9 mouse cellular contexts compared by ENCODE assay signal in genomic region chr2:70126783-70127182, GRCm38 (mm10).
A peak's percentile ranks its signal among the peaks of the same experiment; 100 is the strongest.
DNase-seq lines count a peak whose midpoint lies in the region; ATAC-seq and TF ChIP-seq lines count a peak whose summit lies in the region.
"Had no signal": no experiment of that assay in that cellular context is flagged by ENCODE, and none has a peak within 500 bp of the region (broad histone marks: within the 10 kb centered on the region; RNA-seq: fewer than 3 reads in every experiment).

No protein-coding gene starts in this region.

- peak; percentile 94 for ATAC-seq in forebrain, postnatal 0 days
- ATAC-seq in hematopoietic stem cell, adult 5-6 weeks (replicated peaks in 1 of 2; ENCODE audit: insufficient read depth in 1 of 2, low FRiP score in 2 of 2, low TSS enrichment in 1 of 2, low read depth in 1 of 2, poor library complexity in 2 of 2, severe bottlenecking in 2 of 2): peak; percentile 59 to 61; a peak in 3 of 4 replicates

- peak overlapping the region; percentile 44 for H3K4me2 ChIP-seq in forebrain, postnatal 0 days (ENCODE audit: low read depth)

- H3K36me3 ChIP-seq in forebrain, postnatal 0 days (ENCODE audit: insufficient read depth): no peaks in the 10 kb centered on the region

- peak overlapping the region; percentile 30 for H3K4me3 ChIP-seq in forebrain, postnatal 0 days (ENCODE audit: low read depth, low read length)

- WGBS in forebrain, postnatal 0 days: under 1% methylated on average over 13 of the region's 13 CpGs

- TF ChIP-seq CTCF in forebrain, postnatal 0 days (IDR thresholded peaks at IDR 0.05; ENCODE audit: low read depth): peak; percentile 98

- H3K27ac ChIP-seq in forebrain, postnatal 0 days (ENCODE audit: low read depth, low read length): peak overlapping the region; percentile 84; the same call in 1 of the 2 replicates
- H3K27ac ChIP-seq: macrophage had no signal

- H3K27me3 ChIP-seq in forebrain, postnatal 0 days (ENCODE audit: insufficient read depth, low read length): no peaks in the 10 kb centered on the region

- H3K9me3 ChIP-seq in forebrain, postnatal 0 days (ENCODE audit: low read length): no peaks in the 10 kb centered on the region

- peak overlapping the region; percentile 10; the same call in 1 of the 2 replicates for H3K9ac ChIP-seq in forebrain, postnatal 0 days

- peak; percentile 90 for DNase-seq in ES-CJ7 (ENCODE audit: low read depth, low spot score)
- peak; percentile 34 for DNase-seq in cerebellum, adult 11 months
- peak; percentile 99 for DNase-seq in forebrain, postnatal 0 days
- DNase-seq in layer of hippocampus, adult 8-10 months (ENCODE audit: low spot score in 2 of 2): peak; percentile 85 to 91
- DNase-seq in lung, postnatal 10 days: peak; percentile 83
- DNase-seq in retina, adult 2 months (ENCODE audit: low read depth, low spot score): peak; percentile 56
- peak; percentile 63 for DNase-seq in thymus, postnatal 25 days

- no peaks in the 10 kb centered on the region; the same call in 1 of the 2 replicates for H3K4me1 ChIP-seq in forebrain, postnatal 0 days (ENCODE audit: insufficient read depth)

Comparison
In these comparisons a context has a peak if more than half of its experiments do, and no peak if none do; other contexts are left out.
1. Peak in every context shown above with its lines: DNase-seq, ATAC-seq, H3K4me3 ChIP-seq and H3K27ac ChIP-seq.
2. DNase-seq: peak in every context shown above with its lines; median percentile 99 in forebrain, postnatal 0 days; 90 in ES-CJ7; 88 in layer of hippocampus, adult 8-10 months; 83 in lung, postnatal 10 days; 63 in thymus, postnatal 25 days; 56 in retina, adult 2 months; 34 in cerebellum, adult 11 months.